Mouse (Mus musculus) duodenum, adult 2 months (tissue): ENCODE data around the gene Dnajb14. TPM values are rescaled to one million over a fixed set of nuclear protein-coding genes. Genes with fewer than 3 reads are reported as not detected.

ENCODE experiments used
- polyA plus RNA-seq: library from polyadenylated mRNA; depleted of rRNA; stranded (reverse); fragments of >200 nt; gene quantifications from 2 replicates; pipeline ENCODE4 v1.2.3, GENCODE M21; 2012; ENCODE audit warnings: low replicate concordance; rRNA removed

The Dnajb14 gene
- 0.72 and 0.95 TPM in 2 replicates for polyA plus RNA-seq

DNA sequence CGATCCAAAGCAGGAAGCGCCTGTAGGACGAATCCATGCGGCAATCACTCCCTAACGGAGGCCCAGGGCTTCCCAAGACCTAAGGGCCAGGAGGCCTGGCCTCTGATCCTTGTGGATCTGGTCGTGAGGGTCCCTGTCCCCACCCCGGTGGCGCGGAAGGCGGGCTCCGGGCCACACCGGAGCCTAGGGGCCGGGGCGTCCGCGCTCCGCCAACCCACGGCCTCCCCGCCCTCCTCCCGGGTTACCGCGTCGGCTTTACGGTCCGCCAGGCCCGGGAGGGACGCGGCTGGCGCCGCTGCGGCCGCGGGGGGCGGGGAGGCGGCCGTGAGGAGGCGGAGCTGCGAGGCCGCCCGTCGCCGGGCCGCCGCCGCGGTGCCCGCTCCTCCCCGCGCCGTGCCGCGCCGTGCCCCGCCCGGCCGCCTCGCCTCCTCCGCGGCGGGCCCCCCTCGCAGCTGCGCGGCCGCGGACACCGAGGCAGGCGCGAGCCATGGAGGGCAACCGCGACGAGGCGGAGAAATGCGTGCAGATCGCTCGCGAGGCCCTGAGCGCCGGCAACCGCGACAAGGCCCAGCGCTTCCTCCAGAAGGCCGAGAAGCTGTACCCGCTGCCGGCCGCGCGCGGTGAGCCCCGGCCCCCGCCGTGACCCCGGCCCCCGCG lies at the start of gene Dnajb14:
Gene Dnajb14 (plus strand): TSS at position 239 of the 657 bp plus-strand sequence.

DNA sequence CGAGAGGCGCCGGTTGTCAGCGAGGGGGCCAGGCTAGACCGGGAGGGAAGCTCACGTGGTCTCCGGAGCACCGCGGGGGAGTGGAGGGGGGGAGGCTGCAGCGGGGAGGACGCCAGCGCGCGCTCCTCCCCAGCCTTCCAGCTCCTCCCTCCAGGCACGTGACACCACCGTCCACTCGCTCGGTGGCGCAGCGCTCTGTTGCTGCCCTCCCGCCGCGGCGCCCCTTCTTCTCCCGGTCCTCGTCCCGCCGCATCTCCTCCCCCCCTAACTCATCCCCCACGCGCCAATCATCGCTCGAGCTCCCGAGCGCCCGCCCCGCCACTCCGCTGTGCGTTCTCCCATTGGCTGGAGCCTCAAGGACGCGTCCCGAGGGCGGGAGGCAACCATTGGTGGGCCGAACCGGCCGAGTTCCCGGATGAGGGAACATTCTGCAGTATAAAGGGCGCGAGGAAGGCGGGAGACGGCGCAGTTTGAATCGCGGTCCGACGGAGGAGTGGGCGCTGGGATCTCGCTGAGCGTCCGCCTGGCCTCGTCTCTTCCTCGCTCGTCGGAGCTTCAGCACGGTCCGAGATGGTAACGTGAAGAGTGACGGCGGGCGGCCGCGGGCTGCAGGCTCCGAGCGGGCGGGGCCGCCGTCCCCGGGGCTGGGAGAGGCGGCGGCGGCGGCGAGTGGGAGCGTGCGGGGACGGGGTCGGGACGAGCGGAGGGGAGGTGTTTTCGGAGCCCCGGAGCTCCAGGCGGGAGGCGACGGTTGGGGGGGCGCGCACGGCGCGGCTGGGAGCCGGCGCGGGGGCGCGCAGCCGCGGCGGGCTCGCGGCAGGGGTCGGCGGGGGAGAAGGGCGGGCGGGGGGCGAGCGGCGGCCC lies 3.1 kb upstream of the Dnajb14 start, which contains the start of gene H2afz:
Gene H2afz (plus strand): TSS at position 364 of the 864 bp plus-strand sequence.

DNA sequence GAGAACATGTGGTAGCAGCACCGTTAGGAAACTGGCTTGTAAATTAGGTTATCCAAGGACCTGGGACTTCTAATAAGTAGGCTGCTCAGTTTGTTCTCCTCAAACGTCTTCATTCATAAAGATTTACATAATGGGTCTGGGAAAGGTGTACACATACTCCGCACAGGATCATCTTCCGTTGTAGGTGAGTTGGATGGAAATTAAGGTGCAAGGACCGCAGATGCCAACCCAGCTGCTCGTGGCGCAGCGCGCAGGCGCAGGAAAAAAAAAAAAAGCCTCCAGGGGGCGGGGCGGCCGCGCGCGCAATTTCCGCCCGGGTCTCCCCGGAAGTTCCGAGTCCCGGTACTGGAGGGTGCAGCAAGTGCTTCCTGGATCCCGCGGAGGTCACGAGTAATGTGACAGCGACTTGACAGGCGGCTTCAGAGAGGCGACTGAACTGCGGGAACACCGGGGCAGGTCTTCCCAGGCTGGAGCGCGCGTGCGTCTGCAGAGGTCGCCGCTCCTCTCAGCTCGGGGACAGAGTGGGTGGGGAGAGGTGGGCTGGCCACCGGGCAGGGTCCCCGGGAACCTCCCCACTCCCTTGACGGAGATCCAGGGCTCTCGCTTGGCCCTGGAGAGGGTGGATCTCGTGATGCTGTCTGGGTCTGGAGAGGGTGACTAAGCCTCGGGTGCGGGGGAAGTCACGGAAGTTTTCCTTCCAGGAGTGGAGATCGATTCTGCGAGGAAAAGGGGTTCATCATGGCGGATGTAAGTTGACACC lies 50.9 kb downstream of the Dnajb14 start, which contains the start of gene Lamtor3:
Gene Lamtor3 (plus strand): TSS at position 335 of the 760 bp plus-strand sequence.

Other genes with a start within 250 kb of the Dnajb14 start
- 0.09 and 0.30 TPM in 2 replicates for gene Ddit4l, start 246.1 kb upstream of the Dnajb14 start, polyA plus RNA-seq
- not detected in 2 replicates for gene Gm21962, start 196.2 kb upstream of the Dnajb14 start, polyA plus RNA-seq
- gene H2afz, start 3.2 kb upstream of the Dnajb14 start, polyA plus RNA-seq, result 295 and 310 TPM in 2 replicates
- gene Lamtor3, start 50.8 kb downstream of the Dnajb14 start, polyA plus RNA-seq, result 5.6 and 5.9 TPM in 2 replicates
- 4.7 and 9.3 TPM in 2 replicates for gene Dapp1, start 113.9 kb downstream of the Dnajb14 start, polyA plus RNA-seq
- gene 1110002E22Rik, start 197.4 kb downstream of the Dnajb14 start, polyA plus RNA-seq, result not detected in 2 replicates
- 0.15 and 0.19 TPM in 2 replicates for gene Gm5105, start 199.7 kb downstream of the Dnajb14 start, polyA plus RNA-seq